Mouse (Mus musculus): ENCODE measurements around the gene Hba-x. TPM values are rescaled to one million over a fixed set of nuclear protein-coding genes. Genes with fewer than 3 reads are reported as not detected.

Hba-x gene
- total RNA-seq, 4 experiments from 2014 or later, result not detected

Other genes starting within 250 kb of the Hba-x start
- under 1 TPM in 3 of 4 experiments, not detected in 1; 0.05 to 0.40 (median 0.09) TPM for gene Il9r, start 76.1 kb upstream of the Hba-x start, total RNA-seq (2022)
- gene Snrnp25, start 71.0 kb upstream of the Hba-x start, total RNA-seq (2022), result 10 to 100 TPM in 3 of 4 experiments, 1 to 10 TPM in 1; 9.7 to 14.0 (median 11.8) TPM
- gene Rhbdf1, start 54.1 kb upstream of the Hba-x start, total RNA-seq (2022), result 10 to 100 TPM; 20.4 to 26.8 (median 23.0) TPM
- 1 to 10 TPM; 5.5 to 7.7 (median 6.2) TPM for gene Mpg, start 49.9 kb upstream of the Hba-x start, total RNA-seq (2022)
- 10 to 100 TPM; 27.3 to 29.9 (median 28.3) TPM for gene Nprl3, start 8.7 kb upstream of the Hba-x start, total RNA-seq (2022)
- gene Hba-a1, start 7.1 kb downstream of the Hba-x start, total RNA-seq (2022), result over 10,000 TPM in 1 of 4 experiments, 1,000 to 10,000 TPM in 3; 1,679 to 11,117 (median 2,615) TPM
- gene Hbq1b, start 10.6 kb downstream of the Hba-x start, total RNA-seq (2022), result 1 to 10 TPM in 1 of 4 experiments, under 1 TPM in 1, not detected in 2; 0.52 to 1.6 TPM
- 1,000 to 10,000 TPM; 1,411 to 8,978 (median 2,103) TPM for gene Hba-a2, start 20.1 kb downstream of the Hba-x start, total RNA-seq (2022)
- gene Hbq1a, start 23.7 kb downstream of the Hba-x start, total RNA-seq (2022), result under 1 TPM in 1 of 4 experiments, not detected in 3; 0.83 TPM
- 1 to 10 TPM; 2.3 to 4.9 (median 3.3) TPM for gene Sh3pxd2b, start 71.4 kb downstream of the Hba-x start, total RNA-seq (2022)
- 1 to 10 TPM; 3.0 to 4.4 (median 3.7) TPM for gene Ubtd2, start 179.0 kb downstream of the Hba-x start, total RNA-seq (2022)